Mouse (Mus musculus): ENCODE measurements around the gene Zkscan2. TPM values are rescaled to one million over a fixed set of nuclear protein-coding genes. Genes with fewer than 3 reads are reported as not detected.

Gene Zkscan2
- polyA plus RNA-seq, 1 experiment from 2014 or later = 12.8 TPM

- Histone ChIP-seq H3K4me3 (replicated peaks; ENCODE audit: low read length) (no peak overlapping the region), H3K27me3 (replicated peaks; ENCODE audit: control insufficient read depth, insufficient read depth, low read length) (no peaks in the 10 kb centered on the region), H3K4me2 (ENCODE audit: low read length) (no peak overlapping the region), H3K9ac (replicated peaks; ENCODE audit: low read depth, low read length) (no peak overlapping the region), H3K4me1 (replicated peaks; ENCODE audit: control insufficient read depth, insufficient read depth, low read length) (no peaks in the 10 kb centered on the region), H3K36me3 (ENCODE audit: control insufficient read depth, insufficient read depth) (no peaks in the 10 kb centered on the region), H3K9me3 (ENCODE audit: control insufficient read depth, low read length) (no peaks in the 10 kb centered on the region), H3K27ac (ENCODE audit: low read length) (no peak overlapping the region)
- ATAC-seq = no peak
- 87% methylated on average over 6 of the region's 6 CpGs for WGBS
Measured at GRCm38 (mm10) chr7:123452551-123452950, 47.7 kb downstream of the Zkscan2 start.

GRCm38 (mm10) chr7:123450515-123450914, 49.7 kb downstream of the Zkscan2 start:
- 91% methylated on average over 2 of the region's 2 CpGs for WGBS
- no peak overlapping the region for H3K4me3 ChIP-seq (replicated peaks; ENCODE audit: low read length)
- no peak overlapping the region for H3K27ac ChIP-seq (ENCODE audit: low read length)
- no peaks in the 10 kb centered on the region for H3K9me3 ChIP-seq (ENCODE audit: control insufficient read depth, low read length)
- H3K36me3 ChIP-seq (ENCODE audit: control insufficient read depth, insufficient read depth) = no peaks in the 10 kb centered on the region
- ATAC-seq = no peak
- no peaks in the 10 kb centered on the region for H3K4me1 ChIP-seq (replicated peaks; ENCODE audit: control insufficient read depth, insufficient read depth, low read length)
- H3K9ac ChIP-seq (replicated peaks; ENCODE audit: low read depth, low read length) = no peak overlapping the region
- no peak overlapping the region for H3K4me2 ChIP-seq (ENCODE audit: low read length)
- no peaks in the 10 kb centered on the region for H3K27me3 ChIP-seq (replicated peaks; ENCODE audit: control insufficient read depth, insufficient read depth, low read length)

- ATAC-seq = no peak
- Histone ChIP-seq H3K4me3 (replicated peaks; ENCODE audit: low read length) (no peak overlapping the region), H3K27me3 (replicated peaks; ENCODE audit: control insufficient read depth, insufficient read depth, low read length) (no peaks in the 10 kb centered on the region), H3K27ac (ENCODE audit: low read length) (no peak overlapping the region), H3K4me2 (ENCODE audit: low read length) (no peak overlapping the region), H3K9ac (replicated peaks; ENCODE audit: low read depth, low read length) (no peak overlapping the region), H3K36me3 (ENCODE audit: control insufficient read depth, insufficient read depth) (no peaks in the 10 kb centered on the region), H3K4me1 (replicated peaks; ENCODE audit: control insufficient read depth, insufficient read depth, low read length) (no peaks in the 10 kb centered on the region), H3K9me3 (ENCODE audit: control insufficient read depth, low read length) (no peaks in the 10 kb centered on the region)
- WGBS = 72% methylated on average over 10 of the region's 10 CpGs
Measured at GRCm38 (mm10) chr7:123449676-123450075, 50.6 kb downstream of the Zkscan2 start.

GRCm38 (mm10) chr7:123448794-123449193, 51.5 kb downstream of the Zkscan2 start:
- no peaks in the 10 kb centered on the region for H3K36me3 ChIP-seq (ENCODE audit: control insufficient read depth, insufficient read depth)
- H3K4me3 ChIP-seq (replicated peaks; ENCODE audit: low read length) = no peak overlapping the region
- H3K4me1 ChIP-seq (replicated peaks; ENCODE audit: control insufficient read depth, insufficient read depth, low read length) = no peaks in the 10 kb centered on the region
- H3K9me3 ChIP-seq (ENCODE audit: control insufficient read depth, low read length) = no peaks in the 10 kb centered on the region
- H3K9ac ChIP-seq (replicated peaks; ENCODE audit: low read depth, low read length) = no peak overlapping the region
- WGBS = 93% methylated on average over 2 of the region's 2 CpGs
- H3K27ac ChIP-seq (ENCODE audit: low read length) = no peak overlapping the region
- no peak overlapping the region for H3K4me2 ChIP-seq (ENCODE audit: low read length)
- H3K27me3 ChIP-seq (replicated peaks; ENCODE audit: control insufficient read depth, insufficient read depth, low read length) = no peaks in the 10 kb centered on the region
- ATAC-seq = no peak

GRCm38 (mm10) chr7:123442079-123442478, 58.2 kb downstream of the Zkscan2 start:
- no peak overlapping the region for H3K9ac ChIP-seq (replicated peaks; ENCODE audit: low read depth, low read length)
- no peak overlapping the region for H3K27ac ChIP-seq (ENCODE audit: low read length)
- no peak overlapping the region for H3K4me2 ChIP-seq (ENCODE audit: low read length)
- 83% methylated on average over 1 of the region's 1 CpGs for WGBS
- H3K9me3 ChIP-seq (ENCODE audit: control insufficient read depth, low read length) = no peaks in the 10 kb centered on the region
- no peaks in the 10 kb centered on the region for H3K36me3 ChIP-seq (ENCODE audit: control insufficient read depth, insufficient read depth)
- no peak for ATAC-seq
- H3K27me3 ChIP-seq (replicated peaks; ENCODE audit: control insufficient read depth, insufficient read depth, low read length) = no peaks in the 10 kb centered on the region
- no peak overlapping the region for H3K4me3 ChIP-seq (replicated peaks; ENCODE audit: low read length)
- no peaks in the 10 kb centered on the region for H3K4me1 ChIP-seq (replicated peaks; ENCODE audit: control insufficient read depth, insufficient read depth, low read length)

GRCm38 (mm10) chr7:123431206-123431605, 69.0 kb downstream of the Zkscan2 start:
- Histone ChIP-seq H3K27ac (ENCODE audit: low read length) (no peak overlapping the region), H3K9me3 (ENCODE audit: control insufficient read depth, low read length) (no peaks in the 10 kb centered on the region), H3K4me3 (replicated peaks; ENCODE audit: low read length) (no peak overlapping the region), H3K4me1 (replicated peaks; ENCODE audit: control insufficient read depth, insufficient read depth, low read length) (no peaks in the 10 kb centered on the region), H3K27me3 (replicated peaks; ENCODE audit: control insufficient read depth, insufficient read depth, low read length) (no peaks in the 10 kb centered on the region), H3K36me3 (ENCODE audit: control insufficient read depth, insufficient read depth) (peaks cover 7% of the 10 kb centered on the region), H3K9ac (replicated peaks; ENCODE audit: low read depth, low read length) (no peak overlapping the region), H3K4me2 (ENCODE audit: low read length) (no peak overlapping the region)
- no peak for ATAC-seq
- WGBS = 80% methylated on average over 4 of the region's 4 CpGs

GRCm38 (mm10) chr7:123430411-123430705, 69.9 kb downstream of the Zkscan2 start:
- peaks cover 7% of the 10 kb centered on the region for H3K36me3 ChIP-seq (ENCODE audit: control insufficient read depth, insufficient read depth)
- H3K9ac ChIP-seq (replicated peaks; ENCODE audit: low read depth, low read length) = no peak overlapping the region
- no peaks in the 10 kb centered on the region for H3K27me3 ChIP-seq (replicated peaks; ENCODE audit: control insufficient read depth, insufficient read depth, low read length)
- ATAC-seq = no peak
- H3K9me3 ChIP-seq (ENCODE audit: control insufficient read depth, low read length) = no peaks in the 10 kb centered on the region
- 97% methylated on average over 4 of the region's 4 CpGs for WGBS
- H3K27ac ChIP-seq (ENCODE audit: low read length) = no peak overlapping the region
- no peaks in the 10 kb centered on the region for H3K4me1 ChIP-seq (replicated peaks; ENCODE audit: control insufficient read depth, insufficient read depth, low read length)
- no peak overlapping the region for H3K4me3 ChIP-seq (replicated peaks; ENCODE audit: low read length)
- H3K4me2 ChIP-seq (ENCODE audit: low read length) = no peak overlapping the region

GRCm38 (mm10) chr7:123429624-123430410, 70.4 kb downstream of the Zkscan2 start:
- Histone ChIP-seq H3K27me3 (replicated peaks; ENCODE audit: control insufficient read depth, insufficient read depth, low read length) (no peaks in the 10 kb centered on the region), H3K4me1 (replicated peaks; ENCODE audit: control insufficient read depth, insufficient read depth, low read length) (no peaks in the 10 kb centered on the region), H3K9me3 (ENCODE audit: control insufficient read depth, low read length) (no peaks in the 10 kb centered on the region), H3K36me3 (ENCODE audit: control insufficient read depth, insufficient read depth) (peaks cover 7% of the 10 kb centered on the region), H3K9ac (replicated peaks; ENCODE audit: low read depth, low read length) (no peak overlapping the region), H3K4me3 (replicated peaks; ENCODE audit: low read length) (no peak overlapping the region), H3K27ac (ENCODE audit: low read length) (no peak overlapping the region), H3K4me2 (ENCODE audit: low read length) (no peak overlapping the region)
- 94% methylated on average over 8 of the region's 8 CpGs for WGBS
- ATAC-seq = no peak

Data from forebrain, embryonic 16.5 days (tissue).